Mouse (Mus musculus) olfactory bulb, adult 2 months (tissue): ENCODE measurements at regions not wholly inside any gene's neighbourhood (a gene's known extent, or its start where the extent isn't known, plus 50 kb on each side); places are given as distances from the start of the nearest gene placed in this dataset.

ENCODE experiments used
- CTCF ChIP-seq: fragments of 200-500 bp; IDR thresholded peaks from 2 replicates; pipeline ENCODE4 v1.5.1; 2012; ENCODE audit warnings: low read depth, mild to moderate bottlenecking, low read length, moderate library complexity; ENCODE audit not compliant: insufficient read depth
- POLR2A ChIP-seq: fragments of 200-500 bp; IDR thresholded peaks from 2 replicates; pipeline ENCODE4 v1.6.1; 2012; ENCODE audit warnings: mild to moderate bottlenecking, low read depth, low read length, moderate library complexity; ENCODE audit not compliant: insufficient read depth

- no peak for TF ChIP-seq CTCF
- TF ChIP-seq POLR2A: no peak
Observed at GRCm38 (mm10) chr1:136717830-136718517, 93.3 kb downstream of the Zfp281 start.
